In the genomic region with DNA sequence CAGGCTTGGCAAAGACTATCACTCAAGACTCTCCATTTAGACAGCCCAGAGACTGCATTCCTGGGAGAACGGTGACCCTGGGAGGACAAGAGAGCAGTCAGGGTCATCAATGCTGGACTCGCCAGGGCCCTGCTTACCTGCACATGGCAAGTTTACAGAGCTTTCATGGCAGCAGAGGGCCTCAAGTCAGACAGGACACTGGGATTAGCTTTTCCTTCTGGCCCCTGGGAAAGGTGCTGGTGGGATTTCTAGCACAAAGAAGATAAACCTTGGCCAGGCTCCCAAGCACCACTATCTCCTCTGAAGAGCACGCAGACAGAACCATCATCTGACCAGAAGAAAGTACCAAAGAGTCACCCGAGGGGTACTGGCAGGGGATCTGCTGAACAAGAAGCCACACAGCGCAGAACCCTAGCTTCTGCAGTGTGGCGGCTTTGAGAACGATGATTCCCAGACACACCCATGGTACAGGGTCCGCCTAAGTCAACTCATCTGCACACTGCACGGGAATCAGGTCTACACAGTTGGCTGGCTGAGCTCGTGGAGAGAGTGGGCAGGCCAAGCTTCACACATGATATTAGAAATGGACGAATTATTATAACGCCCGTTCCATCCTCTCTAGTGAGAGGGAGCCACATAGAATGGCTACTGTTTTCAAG, we compare ENCODE assay signal across 17 mouse cellular contexts. TPM values are rescaled to one million over a fixed set of nuclear protein-coding genes. Genes with fewer than 3 reads are reported as not detected.
DNase-seq lines count a peak whose midpoint lies in the region; ATAC-seq and TF ChIP-seq lines count a peak whose summit lies in the region.
"Had no signal": no experiment of that assay in that cellular context is flagged by ENCODE, and none has a peak within 500 bp of the region (broad histone marks: within the 10 kb centered on the region; RNA-seq: fewer than 3 reads in every experiment).

No protein-coding gene starts in this region.

- in situ Hi-C loops in ES-E14 (cut with MboI; ENCODE audit: low sequenced_read_pairs in 2 of 2, unreplicated experiment in 2 of 2), result no loop called here

- WGBS in heart, embryonic 10.5 days, result 58% methylated on average over 13 of the region's 13 CpGs
- 61% methylated on average over 13 of the region's 13 CpGs for WGBS in heart, embryonic 11.5 days (ENCODE audit: insufficient replicate concordance)
- WGBS in heart, embryonic 16.5 days, result 57% methylated on average over 13 of the region's 13 CpGs

- DNase-seq in heart, embryonic 10.5 days (ENCODE audit: low spot score), result no peak
- no peak for DNase-seq in heart, postnatal 14 days
- DNase-seq in ES-E14 (ENCODE audit: low read depth, low spot score), result no peak
- no peak for DNase-seq in adrenal gland, adult 2 months
- DNase-seq: cerebellum, adult 18-20 months; cerebellum, adult 9-11 months; cerebellum, postnatal 36 days; forebrain, postnatal 0 days; kidney, adult 18-20 months had no signal

- H3K9ac ChIP-seq in heart, embryonic 11.5 days (ENCODE audit: low read depth, low read length), result no peak overlapping the region
- H3K9ac ChIP-seq in heart, embryonic 16.5 days (ENCODE audit: low read length), result peak overlapping the region; percentile 82
- no peak overlapping the region for H3K9ac ChIP-seq in ES-E14 (ENCODE audit: insufficient read depth, low read depth, low read length, poor library complexity, severe bottlenecking)
- H3K9ac ChIP-seq: forebrain, embryonic 13.5 days; forebrain, postnatal 0 days; hindbrain, embryonic 15.5 days had no signal

- H3K27me3 ChIP-seq in heart, embryonic 10.5 days (ENCODE audit: insufficient read depth, poor library complexity, severe bottlenecking), result no peaks in the 10 kb centered on the region
- H3K27me3 ChIP-seq in heart, embryonic 11.5 days (ENCODE audit: control insufficient read depth, insufficient read depth, low read length), result no peaks in the 10 kb centered on the region
- H3K27me3 ChIP-seq in heart, embryonic 16.5 days (ENCODE audit: control insufficient read depth, insufficient read depth, low read length), result no peaks in the 10 kb centered on the region
- H3K27me3 ChIP-seq in E14TG2a.4 (ENCODE audit: insufficient read depth, low read length), result peaks cover 12% of the 10 kb centered on the region; the same call in 1 of the 2 replicates

- H3K36me3 ChIP-seq in heart, embryonic 10.5 days, result no peaks in the 10 kb centered on the region
- H3K36me3 ChIP-seq in heart, embryonic 11.5 days (ENCODE audit: control insufficient read depth, insufficient read depth, low read length), result no peaks in the 10 kb centered on the region
- H3K36me3 ChIP-seq in heart, embryonic 16.5 days (ENCODE audit: control insufficient read depth, insufficient read depth), result no peaks in the 10 kb centered on the region
- H3K36me3 ChIP-seq in E14TG2a.4 (ENCODE audit: insufficient read depth, low read length) (no peaks in the 10 kb centered on the region), ES-E14 (ENCODE audit: control insufficient read depth, insufficient read depth, low read length, poor library complexity, severe bottlenecking) (no peaks in the 10 kb centered on the region)
- H3K36me3 ChIP-seq: embryonic facial prominence, embryonic 10.5 days; hindbrain, embryonic 15.5 days had no signal

- H3K4me2 ChIP-seq in heart, embryonic 11.5 days, result no peak overlapping the region
- H3K4me2 ChIP-seq in heart, embryonic 16.5 days (ENCODE audit: low read depth, low read length), result peak overlapping the region; percentile 50; the same call in 1 of the 2 replicates
- H3K4me2 ChIP-seq: forebrain, embryonic 13.5 days; hindbrain, embryonic 15.5 days had no signal

- no peak for ATAC-seq in heart, embryonic 11.5 days (replicated peaks; ENCODE audit: insufficient number of reproducible peaks, low FRiP score, low TSS enrichment)
- ATAC-seq in heart, embryonic 16.5 days (replicated peaks; ENCODE audit: extremely low read depth, insufficient read depth, low FRiP score), result no peak
- ATAC-seq: activated CD4-positive, CD25-positive, alpha-beta regulatory T cell, adult 4 months; forebrain, embryonic 13.5 days; forebrain, postnatal 0 days had no signal

- H3K4me3 ChIP-seq in heart, embryonic 10.5 days, result no peak overlapping the region
- no peak overlapping the region for H3K4me3 ChIP-seq in heart, embryonic 11.5 days (ENCODE audit: low read depth, low read length)
- no peak overlapping the region for H3K4me3 ChIP-seq in heart, embryonic 16.5 days (ENCODE audit: low read length)
- H3K4me3 ChIP-seq in E14TG2a.4 (replicated peaks; ENCODE audit: low read length), result 0 out of 2 replicates have a peak overlapping the region, but pooled peaks have one; percentile 17
- no peak overlapping the region for H3K4me3 ChIP-seq in ES-E14 (ENCODE audit: insufficient read depth in 1 of 2, low read depth in 1 of 2, low read length in 2 of 2, poor library complexity in 1 of 2, severe bottlenecking in 1 of 2)
- H3K4me3 ChIP-seq: embryonic facial prominence, embryonic 10.5 days; forebrain, embryonic 13.5 days; hindbrain, embryonic 15.5 days had no signal

- H3K4me1 ChIP-seq in heart, embryonic 10.5 days, result peaks cover 49% of the 10 kb centered on the region
- peaks cover 23% of the 10 kb centered on the region for H3K4me1 ChIP-seq in heart, embryonic 11.5 days (ENCODE audit: control insufficient read depth, insufficient read depth, low read length)
- H3K4me1 ChIP-seq in heart, embryonic 16.5 days (ENCODE audit: control insufficient read depth, insufficient read depth, low read length), result peaks cover 22% of the 10 kb centered on the region
- H3K4me1 ChIP-seq in E14TG2a.4 (replicated peaks; ENCODE audit: low read depth, low read length), result peaks cover 71% of the 10 kb centered on the region
- peaks cover 0 to 34% of the 10 kb centered on the region in 2 experiments; a peak in 2 of 4 replicates for H3K4me1 ChIP-seq in ES-E14 (ENCODE audit: control insufficient read depth in 2 of 2, insufficient read depth in 2 of 2, low read length in 2 of 2, poor library complexity in 1 of 2)

- no peaks in the 10 kb centered on the region for H3K9me3 ChIP-seq in heart, embryonic 10.5 days
- H3K9me3 ChIP-seq in heart, embryonic 11.5 days (replicated peaks; ENCODE audit: control insufficient read depth, low read length), result no peaks in the 10 kb centered on the region
- no peaks in the 10 kb centered on the region for H3K9me3 ChIP-seq in heart, embryonic 16.5 days (replicated peaks; ENCODE audit: control insufficient read depth, low read length)
- H3K9me3 ChIP-seq in E14TG2a.4 (ENCODE audit: low read length) (peaks cover 19% of the 10 kb centered on the region), ES-E14 (ENCODE audit: control insufficient read depth, insufficient read depth, low read depth, low read length) (no peaks in the 10 kb centered on the region)
- H3K9me3 ChIP-seq: embryonic facial prominence, embryonic 10.5 days; forebrain, embryonic 13.5 days; hindbrain, embryonic 15.5 days had no signal

- intact Hi-C loops in heart, postnatal 14 days (cut with DNase I), result loop anchor here (5.0 kb wide), 3 partner anchors 37 to 607 kb away; no protein-coding TSS in a partner anchor

- TF ChIP-seq CTCF in E14TG2a.4 (conservative IDR thresholded peaks at IDR 0.05; ENCODE audit: low read length), result no peak

- peak overlapping the region; percentile 76 for H3K27ac ChIP-seq in heart, embryonic 10.5 days
- no peak overlapping the region for H3K27ac ChIP-seq in heart, embryonic 11.5 days (ENCODE audit: low read depth, low read length)
- peak overlapping the region; percentile 96 for H3K27ac ChIP-seq in heart, embryonic 16.5 days (ENCODE audit: low read length)
- H3K27ac ChIP-seq in ES-E14 (ENCODE audit: insufficient read depth, low read depth, low read length, poor library complexity, severe bottlenecking), result peak overlapping the region; percentile 5; the same call in 1 of the 2 replicates
- H3K27ac ChIP-seq: embryonic facial prominence, embryonic 10.5 days; forebrain, embryonic 13.5 days; hindbrain, embryonic 15.5 days had no signal

TF ChIP-seq in ES-E14, 5 proteins besides CTCF, POLR2A, EP300 and RAD21:
- no peak for TF ChIP-seq MAFK (IDR thresholded peaks at IDR 0.05; ENCODE audit: insufficient read depth, low read depth, low read length)

RNA-seq across cellular contexts. Expression of gene Casq2, which starts 1.3 kb away (rescaled TPM):
- polyA plus RNA-seq in heart, embryonic 10.5 days (2016; fragmentation: Nextera tagmentation; extraction: Ambion mirVana), result 5.6 and 19.8 TPM in 2 replicates
- polyA plus RNA-seq in heart, embryonic 11.5 days (2014; fragmentation: Nextera tagmentation; extraction: Ambion mirVana), result 33.8 and 39.7 TPM in 2 replicates
- 635 and 703 TPM in 2 replicates for polyA plus RNA-seq in heart, embryonic 16.5 days (2015; fragmentation: Nextera tagmentation; extraction: Ambion mirVana)
- total RNA-seq in heart, postnatal 14 days (2021), result 1,000 to 10,000 TPM; 1,042 to 1,098 TPM
- total RNA-seq in ES-E14 (2012; rRNA removed), result 0.54 and 1.3 TPM in 2 replicates
- total RNA-seq in adrenal gland, adult 2 months (2021), result 1 to 10 TPM; 1.7 to 2.0 TPM
- polyA plus RNA-seq in adrenal gland, adult 2 months (2012; rRNA removed), result 0.11 and 0.12 TPM in 2 replicates
- total RNA-seq: MEL had no signal
- polyA plus RNA-seq: activated CD4-positive, CD25-positive, alpha-beta regulatory T cell, adult 4 months had no signal

Comparison
In these comparisons a context has a peak if more than half of its experiments do, and no peak if none do; other contexts are left out.
1. RNA of gene Casq2, which starts 1.3 kb away (polyA plus RNA-seq): 635 to 703 TPM in heart, embryonic 16.5 days; 33.8 to 39.7 TPM in heart, embryonic 11.5 days, 5.6 to 19.8 TPM in heart, embryonic 10.5 days and 0.11 to 0.12 TPM in adrenal gland, adult 2 months; every median in the first group is over 10 times any median in the second.